Mouse (Mus musculus) testis, adult 2 months (tissue): ENCODE measurements around the gene Il12a.

Experiments used
- CTCF ChIP-seq: fragments of 200-500 bp; IDR thresholded peaks from 2 replicates; pipeline ENCODE4 v1.5.1; 2012; ENCODE audit warnings: low read depth, mild to moderate bottlenecking, inconsistent platforms, low read length, moderate library complexity; ENCODE audit not compliant: control insufficient read depth, insufficient read depth, insufficient replicate concordance
- POLR2A ChIP-seq: fragments of 200-500 bp; IDR thresholded peaks from 2 replicates; pipeline ENCODE4 v1.6.1; 2012; ENCODE audit warnings: low read depth, mild to moderate bottlenecking, inconsistent platforms, low read length, moderate library complexity; ENCODE audit not compliant: control insufficient read depth

DNA sequence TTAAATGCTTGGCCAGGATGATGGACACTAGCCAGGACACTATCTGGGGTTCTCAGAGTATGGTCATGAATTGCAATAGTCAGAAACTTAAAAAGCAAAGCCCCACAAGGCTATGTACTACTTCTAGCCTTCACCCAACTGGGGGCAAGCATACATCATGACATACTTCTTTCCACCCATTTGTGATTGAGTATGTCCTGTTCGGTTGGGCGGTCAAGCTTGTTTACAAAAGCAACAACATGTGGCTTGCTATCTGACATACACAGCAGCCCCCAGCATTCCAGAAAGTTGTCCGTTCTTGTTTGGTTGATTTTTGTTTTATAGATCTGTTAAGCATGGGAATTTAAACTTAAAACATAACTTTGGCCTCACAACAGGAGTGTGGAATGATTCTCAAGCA is 43.2 kb upstream of the Il12a start:
- TF ChIP-seq POLR2A (no peak), CTCF (no peak)
